Comparison of ENCODE assay signal across 9 mouse cellular contexts in genomic region chr4:154022407-154022806, GRCm38 (mm10). TPM values are rescaled to one million over a fixed set of nuclear protein-coding genes. Genes with fewer than 3 reads are reported as not detected.
DNase-seq lines count a peak whose midpoint lies in the region; ATAC-seq and TF ChIP-seq lines count a peak whose summit lies in the region.
"Had no signal": no experiment of that assay in that cellular context is flagged by ENCODE, and none has a peak within 500 bp of the region (broad histone marks: within the 10 kb centered on the region; RNA-seq: fewer than 3 reads in every experiment).

No protein-coding gene starts in this region.

- H3K9ac ChIP-seq in heart, embryonic 13.5 days = peak overlapping the region; percentile 16; the same call in 1 of the 2 replicates
- H3K9ac ChIP-seq: limb, embryonic 13.5 days had no signal

- no peak for ATAC-seq in heart, embryonic 13.5 days (ENCODE audit: extremely low read depth, insufficient number of reproducible peaks, low FRiP score, low TSS enrichment)

- H3K4me1 ChIP-seq in heart, embryonic 13.5 days = peaks cover 50% of the 10 kb centered on the region
- peaks cover 12% of the 10 kb centered on the region for H3K4me1 ChIP-seq in testis, adult 2 months (ENCODE audit: control insufficient read depth, insufficient read depth, low read length)

- H3K9me3 ChIP-seq in heart, embryonic 13.5 days = no peaks in the 10 kb centered on the region
- H3K9me3 ChIP-seq: limb, embryonic 13.5 days had no signal

- no peak for TF ChIP-seq CTCF in testis, adult 2 months (IDR thresholded peaks at IDR 0.05; ENCODE audit: control insufficient read depth, insufficient read depth, insufficient replicate concordance, low read depth, low read length)

- H3K4me2 ChIP-seq in heart, embryonic 13.5 days = no peak overlapping the region
- H3K4me2 ChIP-seq: limb, embryonic 13.5 days had no signal

- peaks cover 53% of the 10 kb centered on the region for H3K36me3 ChIP-seq in heart, embryonic 13.5 days
- no peaks in the 10 kb centered on the region; the same call in 1 of the 2 replicates for H3K36me3 ChIP-seq in testis, adult 2 months (ENCODE audit: control insufficient read depth, insufficient read depth, low read length)

- no peak overlapping the region for H3K4me3 ChIP-seq in heart, embryonic 13.5 days
- no peak overlapping the region for H3K4me3 ChIP-seq in testis, adult 2 months (ENCODE audit: control insufficient read depth, low read depth, low read length)
- H3K4me3 ChIP-seq: limb, embryonic 13.5 days had no signal

- 66% methylated on average over 4 of the region's 4 CpGs for WGBS in heart, embryonic 13.5 days

- peak overlapping the region; percentile 81 for H3K27ac ChIP-seq in heart, embryonic 13.5 days (replicated peaks)
- H3K27ac ChIP-seq in testis, adult 2 months (ENCODE audit: control insufficient read depth, insufficient read depth, low read depth, low read length) = peak overlapping the region; percentile 57
- H3K27ac ChIP-seq: limb, embryonic 13.5 days had no signal

- TF ChIP-seq POLR2A in testis, adult 2 months (IDR thresholded peaks at IDR 0.05; ENCODE audit: control insufficient read depth, low read depth, low read length) = no peak

- peaks cover 11% of the 10 kb centered on the region; the same call in 1 of the 2 replicates for H3K27me3 ChIP-seq in heart, embryonic 13.5 days (replicated peaks)
- H3K27me3 ChIP-seq in testis, adult 2 months (ENCODE audit: control insufficient read depth, insufficient read depth, low read length) = no peaks in the 10 kb centered on the region

- peak; percentile 40 to 53 for DNase-seq in cerebellum, postnatal 10 days
- DNase-seq in cerebellum, adult 11 months = no peak
- peak; percentile 65 for DNase-seq in 3T3-L1 (ENCODE audit: low read depth, low spot score)
- DNase-seq in kidney, postnatal 36 days = peak; percentile 86 to 96
- DNase-seq in thymus, postnatal 36 days = no peak
- no peak for DNase-seq in cerebellum, adult 9-11 months

RNA-seq across cellular contexts. Expression of gene Smim1, which starts 3.6 kb away (rescaled TPM):
- polyA plus RNA-seq in heart, embryonic 13.5 days (2015; fragmentation: Nextera tagmentation; extraction: Ambion mirVana) = 68.2 and 74.7 TPM in 2 replicates
- polyA plus RNA-seq in testis, adult 2 months (2012; rRNA removed) = 39.8 and 41.1 TPM in 2 replicates

RNA-seq across cellular contexts. Expression of gene Lrrc47, which starts 10.9 kb away (rescaled TPM):
- polyA plus RNA-seq in heart, embryonic 13.5 days (2015; fragmentation: Nextera tagmentation; extraction: Ambion mirVana) = 13.3 and 13.9 TPM in 2 replicates
- 55.1 and 58.8 TPM in 2 replicates for polyA plus RNA-seq in testis, adult 2 months (2012; rRNA removed)

RNA-seq across cellular contexts. Expression of gene Ccdc27, which starts 20.1 kb away (rescaled TPM):
- not detected in 2 replicates for polyA plus RNA-seq in heart, embryonic 13.5 days (2015; fragmentation: Nextera tagmentation; extraction: Ambion mirVana)
- polyA plus RNA-seq in testis, adult 2 months (2012; rRNA removed) = 51.5 and 55.2 TPM in 2 replicates
- polyA plus RNA-seq: limb, embryonic 13.5 days had no signal

RNA-seq across cellular contexts. Expression of gene Cep104, which starts 47.4 kb away (rescaled TPM):
- 12.9 TPM in 2 replicates for polyA plus RNA-seq in heart, embryonic 13.5 days (2015; fragmentation: Nextera tagmentation; extraction: Ambion mirVana)
- polyA plus RNA-seq in testis, adult 2 months (2012; rRNA removed) = 43.4 and 46.6 TPM in 2 replicates

RNA-seq across cellular contexts. Expression of gene Dffb, which starts 47.5 kb away (rescaled TPM):
- 7.6 and 9.1 TPM in 2 replicates for polyA plus RNA-seq in heart, embryonic 13.5 days (2015; fragmentation: Nextera tagmentation; extraction: Ambion mirVana)
- polyA plus RNA-seq in testis, adult 2 months (2012; rRNA removed) = 4.6 and 4.7 TPM in 2 replicates

Comparison
In these comparisons a context has a peak if more than half of its experiments do, and no peak if none do; other contexts are left out.
1. DNase-seq: peak in cerebellum, postnatal 10 days (2 of 2), 3T3-L1 (single experiment) and kidney, postnatal 36 days (2 of 2); none in cerebellum, adult 11 months (single experiment), thymus, postnatal 36 days (0 of 2) and cerebellum, adult 9-11 months (single experiment).
2. RNA of gene Ccdc27, which starts 20.1 kb away (polyA plus RNA-seq): 51.5 to 55.2 TPM in testis, adult 2 months; not detected in heart, embryonic 13.5 days; every median in the first group is over 10 times any median in the second.